Mouse (Mus musculus) spleen, adult 2 months (tissue): Measurements from ENCODE around the gene Akap6.

ENCODE experiments used
- CTCF ChIP-seq: fragments of 200-500 bp; IDR thresholded peaks from 2 replicates; pipeline ENCODE4 v1.5.1; 2011; ENCODE audit warnings: mild to moderate bottlenecking, inconsistent platforms; ENCODE audit not compliant: insufficient read depth, insufficient read length, insufficient replicate concordance; ENCODE audit errors: extremely low read depth
- POLR2A ChIP-seq: fragments of 200-500 bp; IDR thresholded peaks from 2 replicates; pipeline ENCODE4 v1.6.1; 2011; ENCODE audit warnings: low read depth, low read length, inconsistent platforms

DNA sequence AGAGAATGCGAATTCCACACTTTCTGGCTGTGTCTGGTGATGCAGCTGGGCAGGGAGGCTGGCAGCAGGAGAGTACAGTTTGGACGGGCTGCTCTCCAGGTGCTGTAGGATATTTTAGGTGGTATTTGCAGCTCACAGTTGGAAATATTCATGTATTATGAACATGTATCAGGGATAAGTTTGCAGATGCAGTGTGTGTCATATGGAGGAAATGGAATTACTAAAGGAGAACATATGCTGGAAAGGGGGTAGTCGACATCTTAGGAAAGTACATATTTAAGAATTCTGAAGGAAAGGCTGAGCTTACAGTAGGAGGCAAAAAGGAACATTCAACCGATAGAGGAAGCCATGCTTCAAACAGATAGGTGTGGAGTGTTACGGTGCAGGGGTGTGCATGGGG lies 42.6 kb downstream of the Akap6 start:
- TF ChIP-seq CTCF (no peak), POLR2A (no peak)
